In the genomic region with DNA sequence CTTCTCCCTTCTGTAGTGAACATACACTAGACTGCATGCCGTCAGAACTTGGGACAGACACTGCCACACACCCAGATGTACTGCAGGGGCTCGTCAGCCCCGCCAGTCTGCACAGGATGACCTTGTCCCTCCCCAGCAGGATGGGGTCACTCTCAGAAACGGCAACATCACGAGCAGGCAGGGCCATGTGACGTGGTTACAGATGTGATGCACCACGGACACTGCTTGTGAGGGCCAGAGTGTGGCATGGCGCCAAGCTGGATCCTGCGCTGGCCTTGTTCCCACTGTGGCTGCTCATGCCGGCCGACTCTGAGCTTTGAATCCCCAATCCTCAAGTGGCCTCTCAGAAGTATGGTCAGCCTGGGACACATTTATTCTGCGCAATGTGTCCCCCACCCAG, we compare ENCODE assay signal across 16 mouse cellular contexts. TPM values are rescaled to one million over a fixed set of nuclear protein-coding genes. Genes with fewer than 3 reads are reported as not detected.
A peak's percentile ranks its signal among the peaks of the same experiment; 100 is the strongest.
DNase-seq lines count a peak whose midpoint lies in the region; ATAC-seq and TF ChIP-seq lines count a peak whose summit lies in the region.
"Had no signal": no experiment of that assay in that cellular context is flagged by ENCODE, and none has a peak within 500 bp of the region (broad histone marks: within the 10 kb centered on the region; RNA-seq: fewer than 3 reads in every experiment).

No protein-coding gene starts in this region.

- H3ac ChIP-seq in myocyte (ENCODE audit: control insufficient read depth, insufficient read length) = no peak overlapping the region

- DNase-seq in heart, postnatal 4 days = peak; percentile 63
- no peak for DNase-seq in heart, adult 9 months (ENCODE audit: low spot score in 2 of 2)
- peak; percentile 86 to 87 for DNase-seq in adrenal gland, postnatal 36 days
- no peak for DNase-seq in right cerebral cortex, adult 18-20 months
- DNase-seq in frontal cortex, postnatal 10 days (ENCODE audit: low spot score in 2 of 2) = no peak
- DNase-seq: B cell, adult 2 months; heart, adult 11 months; kidney, postnatal 10 days; right cerebral cortex, postnatal 14 days had no signal

- TF ChIP-seq POLR2A in myocyte (IDR thresholded peaks at IDR 0.05; ENCODE audit: insufficient read length, low read depth) = peak; percentile 31

- H3K4me2 ChIP-seq in myocyte (ENCODE audit: low read depth) = no peak overlapping the region
- H3K4me2 ChIP-seq: intestine, embryonic 15.5 days; liver, embryonic 15.5 days; midbrain, embryonic 15.5 days; neural tube, embryonic 12.5 days had no signal

- H3K36me3 ChIP-seq in megakaryocyte, embryonic 14.5 days (replicated peaks; ENCODE audit: low read length) = peaks cover 95% of the 10 kb centered on the region
- no peaks in the 10 kb centered on the region for H3K36me3 ChIP-seq in myocyte (ENCODE audit: control insufficient read depth, insufficient read depth)

- H3K27me3 ChIP-seq in megakaryocyte, embryonic 14.5 days (replicated peaks) = peaks cover 22% of the 10 kb centered on the region
- no peaks in the 10 kb centered on the region for H3K27me3 ChIP-seq in myocyte (ENCODE audit: control insufficient read depth, insufficient read depth, insufficient read length)
- H3K27me3 ChIP-seq: intestine, embryonic 15.5 days; liver, embryonic 15.5 days; midbrain, embryonic 15.5 days; neural tube, embryonic 12.5 days had no signal

- H3K79me2 ChIP-seq in myocyte (ENCODE audit: control insufficient read depth, insufficient read depth) = no peaks in the 10 kb centered on the region

- no peaks in the 10 kb centered on the region for H3K9me3 ChIP-seq in megakaryocyte, embryonic 14.5 days
- H3K9me3 ChIP-seq: intestine, embryonic 15.5 days; liver, embryonic 15.5 days; midbrain, embryonic 15.5 days; neural tube, embryonic 12.5 days had no signal

- H3K4me3 ChIP-seq in megakaryocyte, embryonic 14.5 days (replicated peaks) = peak overlapping the region; percentile 52
- H3K4me3 ChIP-seq in myocyte = no peak overlapping the region
- H3K4me3 ChIP-seq: intestine, embryonic 15.5 days; liver, embryonic 15.5 days; midbrain, embryonic 15.5 days; neural tube, embryonic 12.5 days had no signal

- H3K4me1 ChIP-seq in megakaryocyte, embryonic 14.5 days = peaks cover 12% of the 10 kb centered on the region; the same call in 1 of the 2 replicates
- H3K4me1 ChIP-seq: intestine, embryonic 15.5 days; liver, embryonic 15.5 days; midbrain, embryonic 15.5 days; neural tube, embryonic 12.5 days had no signal

- no peak for ATAC-seq in megakaryocyte, adult 5-6 weeks (ENCODE audit: poor library complexity, severe bottlenecking)
- ATAC-seq: intestine, embryonic 15.5 days; midbrain, embryonic 15.5 days had no signal

TF ChIP-seq in myocyte, 11 proteins besides CTCF, POLR2A, EP300 and RAD21:
- TF ChIP-seq POLR2AphosphoS2 (IDR thresholded peaks at IDR 0.05; ENCODE audit: insufficient read length, low read depth) = peak; percentile 17
- TF ChIP-seq E2F4 (IDR thresholded peaks at IDR 0.05; ENCODE audit: insufficient read depth) = no peak
TF ChIP-seq in myocyte: peak in this region for 1.

RNA-seq across cellular contexts. Expression of gene Ptprs, which starts 58.0 kb away (rescaled TPM):
- 100 to 1,000 TPM; 140 to 141 TPM for total RNA-seq in heart, postnatal 4 days (2021)
- 24.6 and 26.9 TPM in 2 replicates for polyA plus RNA-seq in megakaryocyte, embryonic 14.5 days (2012; ENCODE audit: insufficient read depth, low replicate concordance)
- total RNA-seq in megakaryocyte, adult 5-6 weeks (2015) = 18.1 and 18.6 TPM in 2 replicates
- total RNA-seq in megakaryocyte, adult 5-6 weeks (2017) = 17.3 and 52.6 TPM in 2 replicates
- 100 to 1,000 TPM; 157 to 172 TPM for total RNA-seq in adrenal gland, postnatal 36 days (2021)
- polyA plus RNA-seq in myocyte (2012; fragmentation: generic; extraction: Trizol) = 116 TPM

Comparison
In these comparisons a context has a peak if more than half of its experiments do, and no peak if none do; other contexts are left out.
1. DNase-seq: peak in heart, postnatal 4 days (single experiment) and adrenal gland, postnatal 36 days (2 of 2); none in heart, adult 9 months (0 of 2), right cerebral cortex, adult 18-20 months (single experiment) and frontal cortex, postnatal 10 days (0 of 2).